Comparison of ENCODE assay signal across 8 mouse cellular contexts in genomic region chrX:140456751-140457491, GRCm38 (mm10). TPM values are rescaled to one million over a fixed set of nuclear protein-coding genes. Genes with fewer than 3 reads are reported as not detected.
DNase-seq lines count a peak whose midpoint lies in the region; ATAC-seq and TF ChIP-seq lines count a peak whose summit lies in the region.

No protein-coding gene starts in this region.

- no peaks in the 10 kb centered on the region for H3K27me3 ChIP-seq in lung, embryonic 14.5 days (ENCODE audit: insufficient read depth, low read length)
- no peaks in the 10 kb centered on the region for H3K27me3 ChIP-seq in hindbrain, postnatal 0 days (ENCODE audit: insufficient read depth, low read length)
- H3K27me3 ChIP-seq in lung, postnatal 0 days (replicated peaks; ENCODE audit: insufficient read depth, low read length), result no peaks in the 10 kb centered on the region

- peak overlapping the region; percentile 52 for H3K4me3 ChIP-seq in lung, embryonic 14.5 days (ENCODE audit: low read depth, low read length)
- H3K4me3 ChIP-seq in hindbrain, postnatal 0 days (ENCODE audit: low read length), result peak overlapping the region; percentile 54
- H3K4me3 ChIP-seq in lung, postnatal 0 days (ENCODE audit: low read depth, low read length), result peak overlapping the region; percentile 49

- H3K4me1 ChIP-seq in lung, embryonic 14.5 days (ENCODE audit: insufficient read depth), result no peaks in the 10 kb centered on the region
- H3K4me1 ChIP-seq in hindbrain, postnatal 0 days (ENCODE audit: insufficient read depth, low read length), result no peaks in the 10 kb centered on the region
- no peaks in the 10 kb centered on the region for H3K4me1 ChIP-seq in lung, postnatal 0 days (ENCODE audit: insufficient read depth, low read depth, low read length)

- ATAC-seq in lung, embryonic 14.5 days (ENCODE audit: insufficient read depth), result peak; percentile 64
- ATAC-seq in activated CD4-positive, CD25-positive, alpha-beta regulatory T cell, adult 4 months, result peak; percentile 16
- ATAC-seq in erythroid progenitor cell, adult 5-6 weeks (replicated peaks; ENCODE audit: low FRiP score, poor library complexity, severe bottlenecking), result peak; percentile 56
- peak; percentile 80 for ATAC-seq in hindbrain, postnatal 0 days
- peak; percentile 43 for ATAC-seq in lung, postnatal 0 days

- no peak overlapping the region for H3K27ac ChIP-seq in lung, embryonic 14.5 days (ENCODE audit: low read depth)
- peak overlapping the region; percentile 41; the same call in 1 of the 2 replicates for H3K27ac ChIP-seq in hindbrain, postnatal 0 days
- no peak overlapping the region for H3K27ac ChIP-seq in lung, postnatal 0 days (ENCODE audit: low read length)

- no peaks in the 10 kb centered on the region for H3K9me3 ChIP-seq in lung, embryonic 14.5 days (ENCODE audit: low read depth, low read length)
- no peaks in the 10 kb centered on the region for H3K9me3 ChIP-seq in hindbrain, postnatal 0 days (ENCODE audit: low read length)
- no peaks in the 10 kb centered on the region for H3K9me3 ChIP-seq in lung, postnatal 0 days (ENCODE audit: low read length)

- intact Hi-C loops in gastrocnemius, postnatal 14 days (cut with DNase I; ENCODE audit: low total_unique reads), result no loop called here

- 12% methylated on average over 39 of the region's 39 CpGs for WGBS in lung, embryonic 14.5 days
- 30% methylated on average over 39 of the region's 39 CpGs for WGBS in hindbrain, postnatal 0 days
- WGBS in lung, postnatal 0 days, result 18% methylated on average over 38 of the region's 39 CpGs

- H3K36me3 ChIP-seq in lung, embryonic 14.5 days (ENCODE audit: insufficient read depth), result no peaks in the 10 kb centered on the region
- H3K36me3 ChIP-seq in hindbrain, postnatal 0 days (ENCODE audit: insufficient read depth, low read length), result no peaks in the 10 kb centered on the region
- H3K36me3 ChIP-seq in lung, postnatal 0 days (ENCODE audit: insufficient read depth, low read length), result no peaks in the 10 kb centered on the region

- TF ChIP-seq CTCF in lung, embryonic 14.5 days (IDR thresholded peaks at IDR 0.05; ENCODE audit: low read depth), result no peak
- TF ChIP-seq CTCF in hindbrain, postnatal 0 days (IDR thresholded peaks at IDR 0.05; ENCODE audit: low read depth), result no peak
- no peak for TF ChIP-seq CTCF in lung, postnatal 0 days (IDR thresholded peaks at IDR 0.05)

- H3K9ac ChIP-seq in lung, embryonic 14.5 days, result peak overlapping the region; percentile 52
- peak overlapping the region; percentile 52 for H3K9ac ChIP-seq in hindbrain, postnatal 0 days (replicated peaks; ENCODE audit: low read length)
- no peak overlapping the region for H3K9ac ChIP-seq in lung, postnatal 0 days (replicated peaks; ENCODE audit: low read depth)

- no peak for TF ChIP-seq EP300 in lung, postnatal 0 days (IDR thresholded peaks at IDR 0.05)

- H3K4me2 ChIP-seq in lung, embryonic 14.5 days, result peak overlapping the region; percentile 63
- H3K4me2 ChIP-seq in hindbrain, postnatal 0 days (ENCODE audit: low read depth, low read length), result peak overlapping the region; percentile 59
- H3K4me2 ChIP-seq in lung, postnatal 0 days (replicated peaks; ENCODE audit: low read depth, low read length), result peak overlapping the region; percentile 64

- DNase-seq in lung, embryonic 14.5 days, result peak; percentile 59
- DNase-seq in lung, adult 18-20 months, result no peak
- DNase-seq in hindbrain, postnatal 0 days (ENCODE audit: low spot score), result peak; percentile 34
- DNase-seq in lung, postnatal 0 days (ENCODE audit: low spot score), result peak; percentile 5
- DNase-seq in retina, postnatal 1 day, result peak; percentile 40
- DNase-seq in gastrocnemius, postnatal 14 days, result no peak

RNA-seq across cellular contexts. Expression of gene Prps1, which starts 0.5 kb away (rescaled TPM):
- 48.7 and 49.6 TPM in 2 replicates for polyA plus RNA-seq in lung, embryonic 14.5 days (2014; fragmentation: Nextera tagmentation; extraction: Ambion mirVana)
- polyA plus RNA-seq in activated CD4-positive, CD25-positive, alpha-beta regulatory T cell, adult 4 months (2017; shearing (Covaris generic)), result 10 to 100 TPM; 44.7 to 47.8 TPM
- total RNA-seq in erythroid progenitor cell, adult 5-6 weeks (2015; ENCODE audit: low replicate concordance), result 17.2 and 24.5 TPM in 2 replicates
- 12.7 and 14.4 TPM in 2 replicates for total RNA-seq in erythroid progenitor cell, adult 5-6 weeks (2017; ENCODE audit: low replicate concordance)
- 42.1 and 48.2 TPM in 2 replicates for total RNA-seq in hindbrain, postnatal 0 days (2014; rRNA removed)
- 79.4 and 83.7 TPM in 2 replicates for polyA plus RNA-seq in hindbrain, postnatal 0 days (2015; fragmentation: Nextera tagmentation; extraction: Ambion mirVana)
- polyA plus RNA-seq in lung, postnatal 0 days (2015; fragmentation: Nextera tagmentation; extraction: Ambion mirVana), result 17.7 and 20.8 TPM in 2 replicates
- 10 to 100 TPM; 18.9 to 22.5 TPM for total RNA-seq in gastrocnemius, postnatal 14 days (2021)

Comparison
In these comparisons a context has a peak if more than half of its experiments do, and no peak if none do; other contexts are left out.
1. DNase-seq: peak in lung, embryonic 14.5 days (single experiment), hindbrain, postnatal 0 days (single experiment), lung, postnatal 0 days (single experiment) and retina, postnatal 1 day (single experiment); none in lung, adult 18-20 months (0 of 2) and gastrocnemius, postnatal 14 days (single experiment).
2. ATAC-seq: peak in every context shown above with its lines; median percentile 80 in hindbrain, postnatal 0 days; 64 in lung, embryonic 14.5 days; 56 in erythroid progenitor cell, adult 5-6 weeks; 43 in lung, postnatal 0 days; 16 in activated CD4-positive, CD25-positive, alpha-beta regulatory T cell, adult 4 months.
3. Peak in every context shown above with its lines, with median percentiles within 50 percentile points of each other: H3K4me2 ChIP-seq and H3K4me3 ChIP-seq.